Mouse (Mus musculus): ENCODE results near the gene Atat1.

Atat1 gene

DNA sequence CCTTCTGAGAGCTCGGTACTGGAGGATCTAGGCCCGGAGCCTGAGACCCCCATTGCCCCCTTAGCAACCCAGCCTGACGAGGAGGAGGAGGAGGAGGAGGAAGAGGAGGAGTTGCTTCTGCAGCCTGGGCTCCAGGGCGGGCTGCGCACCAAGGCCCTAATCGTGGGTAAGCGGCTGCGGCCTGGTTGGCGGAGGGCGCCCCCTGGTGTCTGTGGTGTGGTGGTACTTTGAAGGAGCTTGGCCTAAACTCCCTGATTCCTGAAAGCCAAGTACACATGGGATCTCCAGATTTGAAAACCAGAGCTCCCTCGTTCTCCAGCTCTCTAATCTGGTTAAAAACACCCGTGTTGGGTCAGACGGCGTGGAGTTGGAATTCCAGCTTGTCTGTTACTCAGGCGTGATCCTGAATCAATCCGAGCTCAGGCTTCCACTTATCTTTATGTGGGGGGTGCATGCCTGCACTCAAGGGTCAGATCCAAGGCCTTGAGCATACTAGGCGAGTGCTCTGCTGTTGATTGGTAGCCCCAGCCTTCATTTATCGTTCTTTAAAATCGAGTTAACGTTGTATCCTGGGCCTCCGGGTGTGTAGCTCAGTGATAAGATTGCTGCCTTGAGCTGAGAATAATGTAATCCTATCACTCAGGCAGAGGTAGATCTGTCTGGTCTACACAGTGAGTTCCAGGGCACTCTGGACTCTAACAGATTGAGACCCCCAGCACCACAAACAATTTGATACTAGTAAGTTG, 35.9 kb downstream of the Atat1 start:
- DNase-seq (ENCODE audit: low read depth): peak; percentile 90

DNA sequence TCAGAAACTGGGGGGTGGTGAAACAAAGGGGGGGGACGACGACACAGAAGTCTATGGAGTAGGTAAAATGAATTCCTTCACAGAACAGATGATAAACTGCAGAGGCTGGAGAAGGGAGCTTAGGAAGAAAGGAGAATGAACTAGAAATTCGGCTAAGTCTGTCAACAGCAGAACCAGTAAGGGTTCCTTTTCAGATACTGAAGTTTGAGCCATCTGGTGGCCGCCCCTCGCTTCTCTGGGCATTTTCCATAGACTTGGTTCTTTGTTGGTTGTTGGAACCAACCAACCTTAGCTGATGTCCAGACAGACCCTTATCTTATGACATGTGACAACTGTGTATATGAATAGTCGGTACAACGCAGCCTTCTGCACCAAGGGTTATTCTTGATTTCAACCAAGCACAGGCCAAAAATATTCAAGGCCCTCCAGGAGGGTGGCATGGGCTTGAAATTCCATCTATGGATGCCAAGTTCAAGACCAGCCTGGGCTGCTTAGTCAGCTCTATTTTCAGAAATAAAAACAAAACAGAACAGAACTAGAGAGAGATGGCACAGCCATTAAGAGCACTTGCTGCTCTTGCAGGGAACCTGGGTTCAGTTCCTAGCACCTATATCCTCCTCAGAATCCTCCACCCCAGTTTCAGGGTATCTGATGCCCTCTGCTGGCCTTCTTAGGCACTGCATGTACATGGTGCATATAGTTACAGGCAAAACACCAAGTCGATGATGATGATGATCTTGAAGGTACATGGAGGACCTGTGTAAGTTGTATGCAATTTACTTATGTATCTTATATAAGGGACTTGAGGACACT, 38.8 kb downstream of the Atat1 start:
- DNase-seq (ENCODE audit: low read depth): peak; percentile 87

DNA sequence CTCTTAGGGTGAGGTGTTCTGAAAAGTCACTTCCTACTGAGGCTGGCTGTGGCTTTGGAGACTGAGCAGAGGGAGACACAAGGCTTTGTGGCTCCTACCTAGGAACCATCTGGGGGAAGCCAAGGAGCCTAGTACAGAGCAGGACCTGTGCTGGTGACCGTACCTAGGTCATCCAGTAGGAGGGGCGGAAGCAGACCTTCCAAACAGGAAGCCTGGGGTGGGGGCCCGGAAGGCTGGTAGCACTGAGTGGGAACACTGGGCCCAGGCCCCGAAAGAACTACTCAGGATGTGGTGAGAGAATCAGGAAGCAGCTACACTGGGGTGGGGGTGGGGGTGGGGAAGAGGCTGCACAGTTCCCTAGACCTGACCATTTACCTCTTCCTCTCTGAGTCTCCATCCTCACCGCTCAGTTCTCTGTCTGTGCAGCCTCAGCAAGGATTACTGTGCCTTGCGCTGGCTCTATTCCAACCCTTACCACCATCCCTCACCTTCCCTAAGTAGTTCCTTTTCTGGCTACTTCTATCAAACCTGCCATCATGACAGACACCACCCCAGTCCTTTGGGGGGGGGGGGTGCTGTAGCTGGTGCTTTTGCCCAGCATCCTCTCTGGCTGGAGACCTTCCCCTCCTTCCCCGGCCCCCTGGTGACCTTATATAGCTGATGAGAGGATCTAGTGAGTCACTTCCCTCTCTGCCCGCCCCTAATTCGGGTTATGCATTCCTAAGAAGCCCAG, 39.6 kb downstream of the Atat1 start:
- peak; percentile 92 for DNase-seq (ENCODE audit: low read depth)

DNA sequence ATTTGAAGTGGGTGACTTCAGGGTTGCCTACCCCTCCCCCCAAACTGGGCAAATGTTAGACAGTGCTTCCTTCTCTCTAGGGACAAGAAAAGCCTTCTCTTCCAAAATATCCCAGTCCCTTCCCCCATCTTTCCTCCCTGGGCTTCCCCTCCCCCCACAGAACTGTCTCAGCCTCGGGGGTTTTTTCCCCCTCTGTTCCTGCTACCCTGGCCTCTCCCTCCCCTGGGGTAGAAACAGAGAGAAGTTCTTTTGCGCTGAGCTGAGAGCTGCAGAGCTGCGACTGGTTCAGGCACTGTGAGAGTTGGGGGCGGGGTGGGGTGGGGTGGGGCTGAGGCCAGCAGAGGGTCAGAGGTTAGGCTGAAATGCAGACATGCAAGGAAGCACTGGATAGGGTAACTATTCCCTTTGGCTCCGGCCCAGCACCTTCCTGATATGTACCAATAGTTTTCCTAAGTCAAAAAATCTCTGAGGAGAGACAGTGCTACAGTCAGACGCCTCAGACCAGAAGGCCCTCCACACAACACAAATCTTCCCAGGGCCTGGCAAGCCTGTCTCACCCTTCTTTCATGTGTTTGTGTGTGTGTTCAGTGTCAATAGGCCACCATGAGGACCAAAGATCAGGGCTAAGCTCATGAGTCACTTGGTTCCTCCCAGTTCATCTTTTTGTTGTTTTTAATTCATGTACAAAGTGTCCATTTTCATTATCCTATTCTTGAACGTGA, 40.4 kb downstream of the Atat1 start:
- peak; percentile 60 for DNase-seq (ENCODE audit: low read depth)

DNA sequence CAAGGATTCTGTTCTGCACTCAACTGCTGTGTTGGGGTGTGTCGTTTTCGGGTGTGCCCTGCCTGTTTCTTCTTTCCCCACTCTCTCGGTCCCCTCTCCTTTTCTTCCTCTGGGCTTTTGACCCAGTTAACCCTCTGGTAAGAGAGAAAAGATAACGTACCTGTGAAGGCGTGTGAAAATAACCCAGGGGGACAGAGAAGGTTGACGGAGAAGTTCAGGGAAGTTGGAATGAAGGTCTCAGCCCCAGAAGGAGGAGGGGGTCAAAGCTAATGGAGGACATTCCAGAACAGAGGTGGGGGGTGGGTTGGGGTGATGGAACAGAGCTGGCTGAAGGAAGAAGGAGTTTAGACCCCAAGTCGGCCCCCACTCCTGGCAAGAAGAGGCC, 40.9 kb downstream of the Atat1 start:
- no peak for DNase-seq (ENCODE audit: low read depth)

DNA sequence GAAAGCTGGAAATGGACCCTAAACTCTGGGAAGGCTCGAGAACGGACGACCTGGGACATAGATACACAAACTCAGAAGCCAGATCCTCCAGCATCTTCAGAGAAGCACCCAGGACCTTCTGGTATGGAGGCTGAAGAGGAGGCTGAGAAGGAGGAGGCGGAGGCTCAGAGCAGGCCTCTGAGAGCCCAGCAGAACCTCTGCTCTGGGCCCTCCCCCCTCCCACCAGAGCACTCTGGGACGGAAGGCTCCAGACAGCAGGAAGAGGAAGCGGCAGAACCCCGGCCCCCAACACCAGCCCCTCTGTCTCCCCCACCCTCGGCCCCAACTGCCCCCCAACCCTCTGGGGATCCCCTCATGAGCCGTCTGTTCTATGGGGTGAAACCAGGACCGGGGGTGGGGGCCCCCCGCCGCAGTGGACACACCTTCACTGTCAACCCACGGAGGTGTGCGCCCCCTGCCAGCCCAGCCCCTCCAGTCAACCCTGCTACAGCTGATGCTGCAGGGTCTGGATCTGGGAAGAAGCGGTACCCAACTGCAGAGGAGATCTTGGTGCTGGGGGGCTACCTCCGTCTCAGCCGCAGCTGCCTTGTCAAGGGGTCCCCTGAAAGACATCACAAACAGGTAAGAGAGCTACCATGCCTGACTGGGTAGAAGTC, 41.6 kb downstream of the Atat1 start:
- DNase-seq (ENCODE audit: low read depth): peak; percentile 83

DNA sequence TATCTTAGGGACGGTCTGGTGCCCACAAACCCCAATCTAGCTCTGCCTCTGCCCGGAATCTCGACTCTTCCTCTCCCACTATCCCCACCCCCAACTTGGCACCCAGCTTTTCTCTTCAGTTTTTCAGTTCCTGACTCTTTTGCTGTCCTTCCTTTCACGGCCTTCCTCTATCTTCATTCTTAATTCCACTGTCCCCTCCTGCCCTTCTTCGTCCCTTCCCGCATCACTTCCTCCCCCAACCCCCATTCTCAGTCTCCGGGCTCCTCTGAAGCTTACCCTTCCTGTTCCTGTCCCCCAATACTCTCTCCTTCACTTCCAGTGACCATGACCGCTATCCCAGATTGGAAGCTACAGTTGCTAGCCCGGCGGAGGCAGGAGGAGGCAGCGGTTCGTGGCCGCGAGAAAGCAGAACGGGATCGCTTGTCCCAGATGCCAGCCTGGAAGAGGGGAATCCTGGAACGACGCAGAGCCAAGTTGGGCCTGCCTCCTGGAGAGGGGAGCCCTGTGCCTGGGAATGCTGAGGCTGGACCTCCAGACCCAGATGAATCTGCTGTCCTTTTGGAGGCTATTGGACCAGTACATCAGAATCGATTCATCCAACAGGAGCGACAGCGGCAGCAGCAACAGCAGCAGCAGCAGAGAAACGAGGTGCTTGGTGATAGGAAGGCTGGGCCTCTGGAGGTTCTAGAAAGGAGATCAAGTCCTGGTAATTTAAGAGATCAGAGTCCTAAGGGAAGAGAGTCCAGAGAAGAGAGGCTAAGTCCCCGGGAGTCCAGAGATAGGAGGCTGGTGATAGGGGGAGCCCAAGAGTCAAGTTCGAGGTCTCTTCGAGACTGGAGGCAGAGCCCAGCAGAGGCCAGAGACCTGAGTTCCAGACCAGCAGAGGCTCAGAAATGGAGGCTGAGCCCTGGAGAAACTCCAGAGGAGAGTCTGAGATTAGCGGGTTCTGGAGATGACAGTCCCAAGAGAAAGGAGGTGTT, 42.7 kb downstream of the Atat1 start:
- peak; percentile 82 for DNase-seq (ENCODE audit: low read depth)

DNA sequence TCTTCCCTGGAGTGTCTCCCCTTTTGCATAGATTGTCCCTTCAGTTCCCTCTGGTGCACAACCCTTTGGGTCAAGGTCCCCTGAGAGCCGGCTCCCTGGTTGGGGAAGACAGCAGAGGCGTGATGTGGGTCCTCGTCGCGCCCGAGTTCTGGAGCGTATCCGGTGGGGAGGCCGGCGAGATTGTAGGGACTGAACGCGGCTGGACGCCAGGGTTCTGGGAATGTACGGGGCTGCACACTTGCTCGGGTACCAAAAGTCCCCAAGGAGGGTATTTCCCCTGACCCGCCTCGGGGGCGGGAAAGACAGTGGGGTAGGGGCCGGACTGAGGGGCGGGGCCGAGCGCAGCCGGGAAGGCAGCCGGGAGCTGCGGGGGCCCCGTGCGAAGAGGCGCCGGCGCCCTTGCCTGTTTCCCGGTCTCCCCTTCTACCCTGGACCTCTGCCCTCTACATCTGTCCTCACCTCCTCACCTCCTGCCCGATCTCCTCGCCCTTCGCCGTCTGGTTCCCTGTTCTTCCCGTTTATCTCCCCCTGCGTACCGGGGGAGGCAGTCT, 43.5 kb downstream of the Atat1 start:
- peak; percentile 83 for DNase-seq (ENCODE audit: low read depth)

DNA sequence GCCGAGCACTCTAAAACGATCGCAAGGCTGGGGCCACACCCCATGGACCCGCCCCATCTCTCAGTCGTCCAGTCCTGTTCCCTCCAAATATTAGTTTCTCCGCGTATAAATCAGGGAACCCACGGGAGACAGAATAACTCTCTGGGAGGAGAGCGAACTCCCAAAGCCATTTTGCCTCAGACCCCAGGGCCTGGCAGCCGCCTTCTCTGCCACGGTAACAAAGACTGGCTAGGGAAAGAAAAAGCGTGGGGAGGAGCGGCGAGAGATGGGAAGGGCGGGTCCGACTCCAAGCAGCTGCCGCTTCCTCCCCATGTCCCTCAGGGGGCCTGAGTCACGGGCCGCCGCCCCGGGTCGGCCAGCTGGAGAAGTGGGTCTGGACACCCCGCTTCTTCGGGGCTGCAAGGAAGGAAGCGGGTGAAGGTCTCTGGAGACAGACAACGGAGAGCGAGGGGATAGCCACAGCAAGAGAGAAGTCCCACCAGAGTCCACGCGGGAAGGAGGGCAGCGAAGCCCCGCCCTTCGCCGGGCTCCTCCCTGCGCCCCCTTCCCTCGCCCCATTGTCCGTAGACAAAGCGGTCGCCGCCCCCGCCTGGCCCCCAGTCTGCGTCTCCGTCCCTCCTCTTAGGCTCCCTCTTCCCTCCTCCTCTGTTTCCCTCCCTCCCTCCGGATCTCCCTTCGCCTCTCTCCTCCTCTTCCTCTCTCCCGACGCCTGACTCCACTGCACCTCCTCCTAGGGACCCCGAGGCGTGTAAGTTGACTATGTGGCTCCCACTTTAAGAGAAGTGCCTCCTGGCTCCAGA, 44.2 kb downstream of the Atat1 start, which contains the start of gene Ppp1r18:
TSS of gene Ppp1r18 (plus strand) at position 113 of the 800 bp plus-strand sequence.
- DNase-seq (ENCODE audit: low read depth): peak; percentile 72

DNA sequence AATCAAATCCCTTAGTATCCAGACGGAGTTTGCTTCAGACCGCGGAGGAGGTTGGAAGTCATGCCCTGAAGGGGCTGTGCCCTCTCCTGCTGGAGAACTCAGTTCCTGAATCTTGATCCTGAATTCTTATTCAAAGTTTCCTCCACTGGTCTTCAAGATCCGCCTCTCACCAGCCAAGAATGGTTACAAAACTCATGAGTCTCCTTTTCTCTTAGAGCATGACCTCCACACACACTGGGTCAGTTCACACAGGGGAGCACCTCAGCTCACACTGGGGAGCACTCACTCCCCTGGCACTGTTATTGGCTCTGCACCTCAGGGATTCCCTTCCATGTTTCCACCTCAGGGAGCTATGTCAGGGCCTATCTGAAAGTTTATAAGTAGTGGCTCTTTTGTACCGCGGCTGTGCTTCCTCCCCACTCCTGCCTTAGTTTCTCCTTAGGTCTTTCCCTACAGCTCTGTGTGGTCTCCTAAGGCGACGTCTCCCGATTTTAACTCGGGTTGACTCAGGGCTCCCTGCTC, 45.0 kb downstream of the Atat1 start:
- peak; percentile 9 for DNase-seq (ENCODE audit: low read depth)

DNA sequence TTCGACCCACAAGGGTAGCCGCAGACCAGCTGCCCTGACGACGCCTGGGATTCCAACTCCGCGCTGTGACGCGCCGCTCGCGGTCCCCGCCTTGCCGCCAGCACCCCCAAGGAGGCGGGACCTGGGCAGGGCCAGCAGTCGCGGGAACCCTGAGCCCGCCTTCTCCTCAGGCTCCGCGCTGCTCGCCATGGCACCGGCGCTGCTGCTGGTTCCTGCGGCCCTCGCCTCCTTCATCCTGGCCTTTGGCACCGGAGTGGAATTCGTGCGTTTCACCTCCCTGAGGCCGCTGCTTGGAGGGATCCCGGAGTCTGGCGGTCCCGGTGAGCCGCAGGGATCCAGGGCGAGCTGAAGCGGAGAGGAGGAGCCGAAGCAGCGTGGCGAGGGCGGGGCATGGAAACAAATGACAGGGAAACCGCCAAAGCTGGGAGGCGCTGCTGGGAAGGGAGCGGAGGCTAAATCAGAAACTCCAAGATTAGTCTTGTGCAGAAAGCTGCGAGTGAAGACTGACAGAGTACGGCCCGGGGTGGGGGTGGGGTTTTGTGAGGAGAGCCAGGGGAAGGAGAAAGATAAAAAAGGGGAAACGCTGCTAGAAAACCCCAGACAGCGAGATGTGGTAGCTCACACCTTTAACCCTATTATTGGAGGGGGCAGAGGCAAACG, 48.5 kb downstream of the Atat1 start, which contains the start of gene Nrm:
TSS of gene Nrm (plus strand) at position 121 of the 660 bp plus-strand sequence.
- DNase-seq (ENCODE audit: low read depth): peak; percentile 92

DNA sequence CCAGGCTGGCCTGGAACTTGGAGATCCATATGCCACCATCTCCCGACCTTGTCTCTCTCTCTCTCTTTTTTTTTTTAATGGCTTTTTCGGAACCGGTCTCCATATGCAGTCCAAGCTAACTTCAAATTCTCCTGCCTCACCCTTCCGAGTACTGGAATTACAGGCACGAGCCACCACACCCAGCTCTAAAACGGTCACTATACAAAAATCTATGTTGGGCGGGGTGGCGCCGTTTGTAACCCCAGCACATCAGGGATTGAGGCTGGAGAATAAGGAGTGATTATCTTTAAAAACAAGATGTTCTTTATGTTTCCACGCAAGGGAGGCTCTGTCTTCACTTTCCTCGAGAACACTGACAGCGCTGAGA, 49.1 kb downstream of the Atat1 start:
- no peak for DNase-seq (ENCODE audit: low read depth)

DNA sequence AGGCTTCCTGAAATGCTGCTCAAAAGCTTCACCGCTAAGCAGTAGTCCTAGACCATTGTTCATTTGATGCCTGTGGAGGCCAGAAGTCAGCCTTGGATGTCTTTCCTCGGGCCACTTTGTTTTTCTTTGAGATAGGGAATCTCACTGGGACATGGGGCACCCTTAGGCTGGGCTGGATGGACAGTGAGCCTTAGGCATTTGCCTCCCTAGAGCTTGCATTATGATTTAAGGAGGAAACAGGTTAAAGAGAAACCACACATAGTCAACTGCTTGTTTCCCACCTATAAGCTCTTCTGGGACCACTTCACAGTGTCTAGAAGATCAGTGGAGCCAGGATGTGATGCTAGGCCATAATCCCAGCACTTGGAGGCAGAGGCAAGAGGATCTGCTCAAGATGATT, 50.0 kb downstream of the Atat1 start:
- peak; percentile 16 for DNase-seq (ENCODE audit: low read depth)

DNA sequence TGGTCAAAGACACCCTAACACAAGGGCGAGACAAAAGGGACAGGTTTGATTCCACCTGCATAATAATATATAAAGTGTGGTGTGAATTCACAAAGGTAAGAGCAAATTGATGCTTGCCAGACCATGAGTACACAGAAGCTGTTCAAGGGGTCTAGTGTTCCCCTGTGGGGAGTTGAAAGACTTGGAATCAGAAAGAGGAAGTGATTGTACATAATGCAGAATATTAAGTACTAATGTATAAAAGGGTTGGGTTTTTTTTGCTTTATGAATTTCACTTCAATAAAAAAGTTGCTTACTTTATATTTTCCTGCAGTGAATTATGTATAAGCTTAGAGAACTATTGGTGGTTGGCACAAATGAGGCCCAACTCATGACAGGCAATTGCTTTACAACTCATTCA, 50.5 kb downstream of the Atat1 start:
- DNase-seq (ENCODE audit: low read depth): no peak

DNA sequence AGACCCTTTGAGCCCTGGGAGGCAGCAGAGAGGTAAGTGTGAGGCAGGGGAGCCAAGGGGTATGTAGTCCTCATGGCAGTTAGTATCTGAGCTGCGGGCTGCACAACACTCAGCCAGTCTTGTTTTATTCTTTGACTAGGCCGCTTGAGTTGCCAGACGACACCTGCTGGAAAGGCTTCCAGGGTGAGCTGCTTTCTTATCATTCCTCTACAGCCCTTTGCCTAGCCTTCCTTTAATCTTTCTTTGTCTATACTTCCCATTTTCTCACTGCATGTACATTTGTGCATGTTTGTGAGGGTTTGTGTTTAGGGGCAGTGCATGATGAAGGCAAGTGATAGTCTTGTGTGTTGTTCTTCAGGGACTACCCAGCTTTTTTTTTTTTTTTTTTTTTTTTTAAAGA, 58.9 kb downstream of the Atat1 start:
- DNase-seq (ENCODE audit: low read depth): no peak

DNA sequence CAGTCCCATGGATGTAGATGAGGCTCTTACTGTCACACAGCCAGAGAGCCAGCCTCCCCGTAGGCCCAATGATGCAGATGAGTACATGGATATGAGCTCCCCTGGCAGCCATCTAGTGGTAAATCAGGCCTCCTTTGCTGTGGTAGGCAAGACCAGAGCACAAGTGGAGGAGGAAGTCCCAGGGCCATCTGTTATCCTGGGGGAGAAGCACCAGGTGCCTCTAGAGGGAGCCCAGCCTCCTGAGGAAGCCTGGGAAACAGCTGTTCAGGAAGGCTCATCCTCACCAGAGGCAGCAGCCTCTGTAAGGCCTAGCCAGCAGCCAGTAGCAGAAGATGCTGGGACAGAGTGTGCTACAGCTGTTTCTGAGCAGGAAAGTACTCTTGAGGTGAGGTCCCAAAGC, 61.8 kb downstream of the Atat1 start:
- no peak for DNase-seq (ENCODE audit: low read depth)

Data from induced T-regulatory cell, adult 2 months (primary cell).